Mouse (Mus musculus) kidney, postnatal 0 days (tissue): ENCODE results near the gene Olfr1392. TPM values are rescaled to one million over a fixed set of nuclear protein-coding genes. Genes with fewer than 3 reads are reported as not detected.

Experiments used
- ATAC-seq: fragments of 200-750 bp; cut with Nextera tagmentation; replicated peaks from 2 replicates; pipeline ENCODE4 v1.8.0; 2017; ENCODE audit warnings: low read depth, moderate number of reproducible peaks, moderate TSS enrichment, moderate library complexity; ENCODE audit not compliant: low FRiP score
- DNase-seq: peaks from one replicate; pipeline ENCODE4 v3.0.0-alpha.2; 2016; ENCODE audit warnings: low spot score
- H3K27ac ChIP-seq: fragments of 300-500 bp; sonication (generic); 2 replicates; pipeline ENCODE4 v1.5.1; 2014; ENCODE audit warnings: mild to moderate bottlenecking
- H3K27me3 ChIP-seq: fragments of 300-500 bp; sonication (generic); 2 replicates; pipeline ENCODE4 v1.6.1; 2014; ENCODE audit warnings: low read length, mixed read lengths; ENCODE audit not compliant: insufficient read depth
- H3K36me3 ChIP-seq: fragments of 300-500 bp; sonication (generic); 2 replicates; pipeline ENCODE4 v1.6.1; 2014; ENCODE audit warnings: low read length, mixed read lengths; ENCODE audit not compliant: insufficient read depth
- H3K4me1 ChIP-seq: fragments of 300-500 bp; sonication (generic); replicated peaks from 2 replicates; pipeline ENCODE4 v1.6.1; 2014; ENCODE audit warnings: antibody characterized with exemption, low read length, mixed read lengths; ENCODE audit not compliant: insufficient read depth
- H3K4me2 ChIP-seq: fragments of 300-500 bp; sonication (generic); 2 replicates; pipeline ENCODE4 v1.6.1; 2014; ENCODE audit warnings: mild to moderate bottlenecking, low read length, moderate library complexity, mixed read lengths
- H3K4me3 ChIP-seq: fragments of 300-500 bp; sonication (generic); replicated peaks from 2 replicates; pipeline ENCODE4 v1.5.1; 2014; ENCODE audit warnings: low read depth, low read length
- H3K9ac ChIP-seq: fragments of 300-500 bp; sonication (generic); 2 replicates; pipeline ENCODE4 v1.6.1; 2014; ENCODE audit warnings: low read depth, low read length
- H3K9me3 ChIP-seq: fragments of 300-500 bp; sonication (generic); replicated peaks from 2 replicates; pipeline ENCODE4 v1.6.1; 2016; ENCODE audit warnings: low read length, inconsistent platforms, mixed read lengths
- CTCF ChIP-seq: IDR thresholded peaks from 2 replicates; pipeline ENCODE4 v1.5.1; 2016; ENCODE audit warnings: antibody characterized with exemption, low read depth, mild to moderate bottlenecking, moderate library complexity
- WGBS: fragments of 180-500 bp; shearing (Covaris S2); extraction: QIAGEN DNeasy Blood & Tissue Kit; methylation state at CpG from one replicate; pipeline ENCODE4 v1.1.7; 2014; 5-methylcytosine and 5-hydroxymethylcytosine counted together
- polyA plus RNA-seq: library from polyadenylated mRNA; unstranded; fragments of >200 nt; fragmentation: Nextera tagmentation; extraction: Ambion mirVana; gene quantifications from 2 replicates; pipeline ENCODE4 v1.2.1, GENCODE M21; 2015

Olfr1392 gene
- polyA plus RNA-seq, 1 experiment from 2014 or later, result 0.07 TPM

DNA sequence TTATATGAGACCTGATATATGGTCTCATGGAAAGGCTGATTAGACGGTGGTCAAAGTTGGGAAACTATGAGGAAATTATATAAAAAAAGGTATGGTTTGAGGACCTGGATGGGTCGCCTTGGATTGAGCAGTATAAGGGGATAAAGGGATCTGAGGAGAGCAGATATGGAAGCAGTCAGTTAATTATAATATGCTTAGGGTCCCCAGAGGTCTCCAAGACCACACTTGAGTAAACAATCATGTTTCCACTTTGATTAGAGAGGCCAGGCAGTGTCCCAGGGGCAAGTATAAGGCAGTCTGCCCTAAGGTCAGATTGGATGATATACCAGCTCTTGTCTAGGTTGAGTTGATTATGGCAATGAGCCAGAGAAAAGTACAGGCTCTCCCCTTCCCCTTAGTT, 37.4 kb downstream of the Olfr1392 start, which contains the start of gene Olfr1391:
Olfr1391 (plus strand) TSS at position 301 of the 400 bp plus-strand sequence.
- H3K9ac ChIP-seq, result no peak within 1 kb of the TSS

DNA sequence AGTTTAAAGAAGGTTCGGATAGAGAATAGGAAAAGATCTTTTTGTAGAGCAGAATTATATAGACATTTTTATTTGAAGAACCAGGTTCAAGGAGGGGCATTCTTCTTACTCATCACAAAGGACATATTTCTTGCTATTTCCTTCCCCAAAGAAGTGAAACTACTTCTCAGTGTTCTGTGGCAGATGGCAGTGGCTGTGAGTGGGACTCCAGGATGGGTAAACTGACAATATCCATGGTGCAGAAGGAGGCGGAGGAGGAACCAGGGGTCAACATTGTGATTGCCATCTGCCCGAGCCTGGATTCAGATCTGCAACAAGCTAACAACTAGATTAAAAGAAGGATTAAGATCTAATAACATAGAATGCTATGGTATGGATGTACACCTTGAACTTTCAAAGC, 41.6 kb downstream of the Olfr1392 start:
- no peak for DNase-seq
- H3K36me3 ChIP-seq, result no peaks in the 10 kb centered on the region
- no peak overlapping the region for H3K4me3 ChIP-seq
- no peak overlapping the region for H3K4me2 ChIP-seq
- no peaks in the 10 kb centered on the region for H3K9me3 ChIP-seq
- H3K9ac ChIP-seq, result no peak overlapping the region
- H3K27me3 ChIP-seq, result no peaks in the 10 kb centered on the region
- H3K4me1 ChIP-seq, result no peaks in the 10 kb centered on the region
- WGBS, result 79% methylated on average over 3 of the region's 3 CpGs
- no peak overlapping the region for H3K27ac ChIP-seq
- no peak for TF ChIP-seq CTCF
- no peak for ATAC-seq

More for the DNA sequence above, 37.4 kb downstream of the Olfr1392 start, which contains the start of gene Olfr1391:
- WGBS, result 77% methylated on average over 2 of the region's 2 CpGs
- H3K36me3 ChIP-seq, result no peaks in the 10 kb centered on the region
- no peak within 1 kb of the TSS for H3K4me2 ChIP-seq
- H3K9me3 ChIP-seq, result no peaks in the 10 kb centered on the region
- ATAC-seq, result no peak
- H3K27ac ChIP-seq, result no peak within 1 kb of the TSS
- no peak for TF ChIP-seq CTCF
- no peak for DNase-seq
- no peak within 1 kb of the TSS for H3K4me3 ChIP-seq
- no peaks in the 10 kb centered on the region for H3K27me3 ChIP-seq
- H3K4me1 ChIP-seq, result no peaks in the 10 kb centered on the region

DNA sequence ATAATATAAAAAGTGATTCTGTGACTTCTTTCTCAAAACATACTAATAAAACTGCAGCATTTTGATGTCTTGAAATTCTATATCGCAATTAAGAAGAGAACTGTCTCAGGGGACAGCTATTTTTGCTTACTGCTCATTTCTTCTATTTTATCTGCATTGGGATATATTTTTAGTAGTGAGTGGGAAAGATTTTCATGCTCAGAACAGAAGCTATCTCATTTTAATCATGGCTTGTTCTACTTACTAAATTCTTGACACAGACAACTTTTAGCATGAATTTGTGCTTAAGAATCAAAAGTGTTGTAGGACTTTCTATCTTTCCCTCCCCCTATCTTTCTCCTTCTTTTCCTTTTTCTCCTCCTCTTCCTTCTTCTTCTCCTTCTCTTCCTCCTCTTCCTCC, 44.6 kb downstream of the Olfr1392 start:
- Histone ChIP-seq H3K27ac (no peak overlapping the region), H3K36me3 (no peaks in the 10 kb centered on the region), H3K4me1 (no peaks in the 10 kb centered on the region), H3K9ac (no peak overlapping the region), H3K9me3 (no peaks in the 10 kb centered on the region), H3K4me3 (no peak overlapping the region), H3K4me2 (no peak overlapping the region), H3K27me3 (no peaks in the 10 kb centered on the region)
- DNase-seq, result no peak
- WGBS, result 67% methylated on average over 1 of the region's 1 CpGs
- ATAC-seq, result no peak
- no peak for TF ChIP-seq CTCF

- H3K4me2 ChIP-seq, result no peak within 1 kb of the TSS
- no peaks in the 10 kb centered on the region for H3K4me1 ChIP-seq
- no peak within 1 kb of the TSS for H3K27ac ChIP-seq
- no peaks in the 10 kb centered on the region for H3K27me3 ChIP-seq
- H3K4me3 ChIP-seq, result no peak within 1 kb of the TSS
- no peaks in the 10 kb centered on the region for H3K9me3 ChIP-seq
- TF ChIP-seq CTCF, result no peak
- WGBS, result 96% methylated on average over 1 of the region's 1 CpGs
- H3K36me3 ChIP-seq, result no peaks in the 10 kb centered on the region
- H3K9ac ChIP-seq, result no peak within 1 kb of the TSS
- no peak for ATAC-seq
- no peak for DNase-seq
Observed at GRCm38 (mm10) chr11:49334888-49335287, 49.8 kb downstream of the Olfr1392 start, which contains the start of gene Olfr1390. Gene Olfr1390, plus strand, starts transcription at chr11:49335188.

GRCm38 (mm10) chr11:49337150-49337832, 52.2 kb downstream of the Olfr1392 start:
- 62% methylated on average over 4 of the region's 4 CpGs for WGBS
- Histone ChIP-seq H3K36me3 (no peaks in the 10 kb centered on the region), H3K27me3 (no peaks in the 10 kb centered on the region), H3K4me2 (no peak overlapping the region), H3K9ac (no peak overlapping the region), H3K27ac (no peak overlapping the region), H3K9me3 (no peaks in the 10 kb centered on the region), H3K4me1 (no peaks in the 10 kb centered on the region), H3K4me3 (no peak overlapping the region)
- no peak for TF ChIP-seq CTCF
- DNase-seq (no peak), ATAC-seq (no peak)

Other genes with a start within 250 kb of the Olfr1392 start
- 0.68 TPM in 2 replicates for gene 9930111J21Rik2, start 234.0 kb upstream of the Olfr1392 start, polyA plus RNA-seq
- 1.6 and 2.2 TPM in 2 replicates for gene Tgtp2, start 221.1 kb upstream of the Olfr1392 start, polyA plus RNA-seq
- gene Ifi47, start 208.7 kb upstream of the Olfr1392 start, polyA plus RNA-seq, result 4.3 and 6.2 TPM in 2 replicates
- gene Olfr1396, start 170.4 kb upstream of the Olfr1392 start, polyA plus RNA-seq, result 0.05 TPM in 1 of 2 replicates, not detected in the other
- gene Olfr1395, start 143.0 kb upstream of the Olfr1392 start, polyA plus RNA-seq, result not detected in 2 replicates
- not detected in 2 replicates for gene Olfr1394, start 130.9 kb upstream of the Olfr1392 start, polyA plus RNA-seq
- gene Btnl9, start 98.1 kb upstream of the Olfr1392 start, polyA plus RNA-seq, result 2.2 and 2.5 TPM in 2 replicates
- 29.4 and 29.8 TPM in 2 replicates for gene Zfp62, start 82.0 kb upstream of the Olfr1392 start, polyA plus RNA-seq
- 75.2 and 82.7 TPM in 2 replicates for gene Mgat1, start 41.1 kb upstream of the Olfr1392 start, polyA plus RNA-seq
- gene Olfr1393, start 7.0 kb upstream of the Olfr1392 start, polyA plus RNA-seq, result 0.13 and 0.14 TPM in 2 replicates
- gene Olfr10, start 19.5 kb downstream of the Olfr1392 start, polyA plus RNA-seq, result not detected in 2 replicates
- not detected in 2 replicates for gene Olfr1391, start 37.5 kb downstream of the Olfr1392 start, polyA plus RNA-seq
- not detected in 2 replicates for gene Olfr1390, start 49.9 kb downstream of the Olfr1392 start, polyA plus RNA-seq
- not detected in 2 replicates for gene Olfr1389, start 137.8 kb downstream of the Olfr1392 start, polyA plus RNA-seq
- 0.05 and 0.07 TPM in 2 replicates for gene Olfr1388, start 151.3 kb downstream of the Olfr1392 start, polyA plus RNA-seq
- gene Olfr1387, start 170.1 kb downstream of the Olfr1392 start, polyA plus RNA-seq, result not detected in 2 replicates
- not detected in 2 replicates for gene Olfr1386, start 179.8 kb downstream of the Olfr1392 start, polyA plus RNA-seq
- gene Olfr1385, start 203.8 kb downstream of the Olfr1392 start, polyA plus RNA-seq, result not detected in 2 replicates
- not detected in 2 replicates for gene Olfr1384, start 221.4 kb downstream of the Olfr1392 start, polyA plus RNA-seq
- not detected in 2 replicates for gene Olfr1383, start 234.4 kb downstream of the Olfr1392 start, polyA plus RNA-seq
- not detected in 2 replicates for gene Olfr1382, start 243.0 kb downstream of the Olfr1392 start, polyA plus RNA-seq